Mouse (Mus musculus) mouse trophoblast stem cell (cell line): Measurements from ENCODE around the gene Olfr550.
"Not testable (repeated sequence)": the region's sequence is repeated elsewhere in the genome, so short reads cannot be mapped to it uniquely, and the experiment has no call there.

Experiments used
- in situ Hi-C, 2 experiments: fragments of 300-500 bp; cut with MseI, MboI; formaldehyde crosslinking; loops; 2 replicates in 1 of 2; 3 replicates in 1 of 2; pipeline ENCODE4 v1.15.1; 2025

Gene Olfr550

GRCm38 (mm10) chr7:102571142-102571541 is at the start of gene Olfr550:
TSS of gene Olfr550 (plus strand) at chr7:102571442.
- in situ Hi-C loops: no loop called here

GRCm38 (mm10) chr7:102529052-102529451 is 42.2 kb upstream of the Olfr550 start:
- in situ Hi-C loops: no loop called here

- in situ Hi-C loops: no loop called here
Measured at GRCm38 (mm10) chr7:102534449-102534848, 36.8 kb upstream of the Olfr550 start, which contains the start of gene Olfr547. TSS of gene Olfr547 (plus strand) at chr7:102534749.

GRCm38 (mm10) chr7:102540596-102540995 is 30.6 kb upstream of the Olfr550 start, which contains the start of gene Olfr548-ps1:
TSS of gene Olfr548-ps1 (plus strand) at chr7:102540896.
- in situ Hi-C loops: no loop called here

- in situ Hi-C loops: no loop called here
Measured at GRCm38 (mm10) chr7:102541251-102541650, 30.0 kb upstream of the Olfr550 start.

DNA sequence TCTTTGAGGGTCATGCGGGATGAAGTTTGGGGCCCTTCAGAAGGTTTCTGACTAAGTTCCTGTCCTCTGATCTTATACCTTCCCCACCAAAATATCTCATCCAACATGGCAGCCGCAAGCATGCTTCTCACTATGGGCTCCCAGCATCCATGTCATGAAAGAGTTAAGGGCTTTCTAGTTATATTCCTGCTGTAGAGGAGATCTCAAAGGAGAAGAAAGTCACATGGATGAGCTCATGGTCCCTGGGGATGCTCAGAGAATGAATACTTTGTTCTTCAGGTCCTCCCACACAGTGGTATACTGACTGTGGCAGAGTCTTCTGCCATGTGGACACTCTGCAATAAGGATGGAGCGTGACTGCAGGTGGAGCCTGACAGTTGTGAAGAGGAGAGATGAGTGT is 21.7 kb upstream of the Olfr550 start, which contains the start of gene Olfr549:
Gene Olfr549, plus strand, starts transcription at position 301 of the 400 bp plus-strand sequence.
- in situ Hi-C loops: no loop called here

GRCm38 (mm10) chr7:102553279-102553678 is 18.0 kb upstream of the Olfr550 start:
- in situ Hi-C loops: no loop called here

DNA sequence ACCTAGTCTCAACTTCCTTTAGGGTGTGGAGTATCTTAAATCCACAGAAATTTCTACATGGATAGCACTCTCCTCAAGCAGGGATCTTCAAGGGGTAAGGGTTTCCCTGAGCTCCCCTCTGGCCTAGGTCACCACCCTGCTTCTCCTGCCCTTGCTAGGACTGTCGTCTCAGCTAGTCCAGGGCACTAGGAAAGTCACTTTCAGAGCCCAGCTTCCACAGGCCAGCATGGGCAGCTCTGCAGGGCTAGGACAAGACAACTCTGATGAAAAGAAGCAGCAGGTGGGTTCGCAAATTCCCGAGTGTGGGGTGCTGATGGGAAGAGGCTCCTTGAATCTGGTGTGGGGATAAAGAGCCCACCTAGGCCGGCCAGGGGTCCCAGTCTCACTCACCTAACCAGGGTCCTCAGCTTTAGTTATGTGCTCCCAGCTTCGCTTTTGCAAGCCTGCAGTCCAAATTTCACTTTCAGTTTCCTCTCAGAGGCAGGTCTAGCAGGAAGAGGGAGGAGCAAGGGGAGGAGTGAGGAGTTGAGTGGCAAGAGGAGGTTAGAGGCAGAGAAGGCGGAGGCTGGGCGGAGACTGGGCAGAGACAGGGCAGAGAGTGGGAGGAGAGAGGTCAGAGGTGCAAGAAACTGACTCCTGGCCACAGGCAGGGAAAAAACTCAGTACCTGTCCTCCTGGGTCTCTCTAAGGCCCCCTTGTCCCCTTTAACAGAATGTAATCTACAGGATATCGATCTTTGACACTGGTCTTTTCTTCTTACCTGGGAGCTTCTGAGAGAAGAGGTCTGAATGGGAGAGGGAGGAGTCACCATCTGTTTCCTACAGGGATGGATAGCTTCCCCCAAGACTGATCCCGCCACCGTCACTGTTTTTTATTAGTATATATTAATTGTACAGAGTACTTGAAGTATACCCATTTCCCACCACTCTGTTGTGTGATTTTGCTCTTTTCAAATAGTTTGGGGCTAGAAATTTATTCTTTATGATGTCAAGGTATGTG is 5.9 kb upstream of the Olfr550 start, which contains the start of gene Trim21:
Gene Trim21, minus strand, starts transcription at position 488 of the 999 bp plus-strand sequence.
- in situ Hi-C loops: no loop called here

DNA sequence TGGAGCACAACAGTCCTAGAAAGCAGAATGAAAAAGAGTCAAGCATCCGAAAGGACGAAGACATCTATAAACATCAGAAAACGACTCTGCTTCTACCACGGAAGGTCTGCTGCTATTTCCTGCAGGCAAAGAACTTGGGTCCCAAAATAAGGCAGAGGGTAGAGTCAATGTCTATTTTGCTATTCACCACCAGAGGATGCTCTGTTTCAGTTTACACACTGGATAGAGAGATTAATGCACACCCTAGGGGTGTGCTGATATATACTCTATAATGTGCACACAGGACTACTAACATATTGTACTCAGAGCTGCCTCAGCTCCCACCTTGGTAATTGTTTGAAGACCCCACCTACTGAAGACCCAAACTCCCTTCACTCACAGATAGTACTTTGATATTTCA is 5.0 kb upstream of the Olfr550 start:
- in situ Hi-C loops: no loop called here

DNA sequence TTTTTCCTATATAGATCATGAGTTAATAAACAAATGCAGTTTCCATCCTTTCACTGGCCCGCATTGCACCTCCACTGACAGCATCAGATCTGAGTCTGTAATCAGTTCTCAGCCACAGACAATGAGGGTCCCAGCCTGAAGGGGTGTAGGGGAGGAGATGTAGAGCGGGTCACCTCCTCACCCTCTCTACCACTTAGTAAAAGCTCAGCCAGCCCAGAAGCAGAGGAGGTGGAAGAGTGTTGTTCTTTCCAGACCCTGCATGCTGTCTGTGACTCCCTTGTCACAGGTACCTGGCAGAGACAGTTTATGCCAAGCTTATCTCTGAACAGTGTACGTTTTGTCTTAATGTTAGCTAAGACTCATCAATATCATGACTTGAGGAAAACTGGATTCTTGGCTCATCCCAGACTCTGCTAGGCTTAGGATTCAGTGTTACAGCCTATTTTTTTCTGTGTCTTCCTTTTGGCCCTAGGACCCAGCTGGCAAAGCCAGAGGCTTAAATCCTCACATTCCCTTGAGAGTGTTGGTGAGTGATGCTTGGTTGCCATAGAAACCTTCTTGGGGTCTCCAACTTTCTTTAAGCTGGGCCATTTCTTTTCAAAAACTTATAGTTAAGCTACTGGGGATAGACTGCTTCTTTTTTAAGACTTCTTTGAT is 2.1 kb downstream of the Olfr550 start:
- in situ Hi-C loops: no loop called here

DNA sequence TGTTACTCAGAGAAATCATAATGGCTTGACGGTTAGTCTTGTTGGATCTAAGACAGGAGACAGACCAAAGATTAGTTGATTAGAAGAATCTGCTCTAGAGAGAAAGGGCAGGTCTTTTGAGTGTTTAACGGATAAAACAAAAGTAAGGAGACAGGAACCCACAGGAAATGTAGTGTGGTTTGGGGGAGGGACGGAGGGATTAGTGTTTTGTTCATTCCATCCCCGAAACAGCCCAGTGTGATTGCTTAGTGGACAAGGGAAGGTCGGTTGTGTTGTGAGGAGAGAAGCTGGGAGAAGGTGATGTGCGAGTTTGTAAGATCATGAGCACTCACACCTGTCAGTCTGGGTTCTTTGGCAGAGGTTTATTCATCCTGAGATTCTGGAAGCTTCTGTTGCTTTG is 4.8 kb downstream of the Olfr550 start:
- in situ Hi-C loops: no loop called here

DNA sequence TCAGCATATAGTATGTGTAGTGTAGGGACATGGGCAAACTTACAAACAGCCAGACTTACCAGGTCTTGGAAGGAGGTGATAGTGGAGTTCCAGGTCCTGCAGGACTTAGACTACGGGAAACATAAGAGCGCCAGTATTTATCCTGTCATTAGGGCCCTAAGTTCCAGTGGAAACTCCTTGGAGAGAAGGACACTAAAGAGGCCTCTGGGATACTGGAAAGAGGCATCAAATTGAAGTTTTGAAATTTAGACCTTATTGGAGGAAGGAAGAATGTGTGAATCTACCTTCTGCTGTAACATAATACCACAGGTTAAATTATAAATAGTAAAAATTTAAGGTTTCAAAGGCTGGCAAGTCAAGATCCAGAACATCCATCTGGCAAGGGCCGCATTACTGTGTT is 20.5 kb downstream of the Olfr550 start, which contains the start of gene Olfr551:
Gene Olfr551, minus strand, starts transcription at position 101 of the 400 bp plus-strand sequence.
- in situ Hi-C loops: no loop called here

DNA sequence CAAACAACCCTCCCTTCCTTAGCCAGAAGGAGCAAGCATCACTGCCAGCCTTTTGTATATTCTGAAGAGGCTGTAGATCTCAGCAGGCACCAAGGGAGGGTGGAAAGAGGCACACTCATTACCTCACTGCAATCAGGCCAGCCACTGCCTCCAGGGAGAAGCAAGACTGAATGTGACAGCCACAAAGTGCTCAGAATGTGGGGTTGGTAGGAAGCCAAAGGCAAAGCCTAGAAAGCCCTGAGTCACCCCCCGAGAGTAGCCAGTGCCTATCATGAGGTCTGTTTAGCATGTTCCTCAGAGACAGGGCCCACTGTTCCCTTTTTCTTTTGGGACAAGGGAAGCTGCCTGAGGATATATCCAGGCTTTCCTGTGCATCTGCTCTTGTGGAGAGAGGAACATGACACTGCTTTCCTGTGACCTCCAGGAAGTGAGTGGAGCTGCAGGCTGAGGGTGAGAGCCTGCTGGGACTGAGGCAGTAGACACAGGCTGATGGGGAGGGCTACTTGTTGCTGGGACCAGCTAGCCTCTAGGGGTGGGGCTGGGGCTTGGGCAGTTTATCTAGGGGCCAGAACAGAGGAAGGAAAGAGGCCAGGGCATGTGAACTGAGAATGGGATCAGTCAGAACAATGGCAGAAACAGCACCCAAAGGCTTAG is 26.3 kb downstream of the Olfr550 start, which contains the start of gene Olfr552:
Gene Olfr552, plus strand, starts transcription at position 393 of the 654 bp plus-strand sequence.
- in situ Hi-C loops: no loop called here

GRCm38 (mm10) chr7:102618118-102618517 is 46.9 kb downstream of the Olfr550 start, which contains the start of gene Olfr553:
TSS of gene Olfr553 (minus strand) at chr7:102618218.
- in situ Hi-C loops: no loop called here

DNA sequence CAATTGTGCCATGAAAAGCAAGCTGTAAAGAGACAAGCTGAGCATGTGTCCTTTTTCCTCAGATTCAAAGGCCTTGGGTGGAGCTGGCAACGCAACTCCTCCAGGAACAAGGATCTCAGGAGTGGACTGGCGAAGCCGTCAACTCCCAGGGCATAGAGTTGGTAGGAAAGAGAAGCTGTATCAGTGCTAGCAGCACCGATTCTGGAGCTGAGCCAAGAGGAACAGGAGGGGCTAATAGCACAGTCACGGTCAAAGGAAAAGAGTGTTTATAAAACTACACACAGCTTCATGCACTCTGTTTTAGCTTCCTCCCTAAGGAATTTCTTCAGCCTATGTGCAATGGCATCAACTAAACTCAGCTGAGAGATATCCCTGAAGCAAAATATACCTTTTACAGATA is 48.4 kb downstream of the Olfr550 start:
- in situ Hi-C loops: no loop called here

- in situ Hi-C loops: not testable (repeated sequence)
Measured at GRCm38 (mm10) chr7:102620368-102620767, 49.1 kb downstream of the Olfr550 start.
